Mouse (Mus musculus) cerebellum, postnatal 10 days (tissue): ENCODE results near the gene Mtmr10.

Experiments
- DNase-seq, 2 experiments: peaks; one replicate each; pipeline ENCODE4 v3.0.0; 2021; ENCODE audit warnings: mixed read lengths in 2 of 2

Gene Mtmr10

DNA sequence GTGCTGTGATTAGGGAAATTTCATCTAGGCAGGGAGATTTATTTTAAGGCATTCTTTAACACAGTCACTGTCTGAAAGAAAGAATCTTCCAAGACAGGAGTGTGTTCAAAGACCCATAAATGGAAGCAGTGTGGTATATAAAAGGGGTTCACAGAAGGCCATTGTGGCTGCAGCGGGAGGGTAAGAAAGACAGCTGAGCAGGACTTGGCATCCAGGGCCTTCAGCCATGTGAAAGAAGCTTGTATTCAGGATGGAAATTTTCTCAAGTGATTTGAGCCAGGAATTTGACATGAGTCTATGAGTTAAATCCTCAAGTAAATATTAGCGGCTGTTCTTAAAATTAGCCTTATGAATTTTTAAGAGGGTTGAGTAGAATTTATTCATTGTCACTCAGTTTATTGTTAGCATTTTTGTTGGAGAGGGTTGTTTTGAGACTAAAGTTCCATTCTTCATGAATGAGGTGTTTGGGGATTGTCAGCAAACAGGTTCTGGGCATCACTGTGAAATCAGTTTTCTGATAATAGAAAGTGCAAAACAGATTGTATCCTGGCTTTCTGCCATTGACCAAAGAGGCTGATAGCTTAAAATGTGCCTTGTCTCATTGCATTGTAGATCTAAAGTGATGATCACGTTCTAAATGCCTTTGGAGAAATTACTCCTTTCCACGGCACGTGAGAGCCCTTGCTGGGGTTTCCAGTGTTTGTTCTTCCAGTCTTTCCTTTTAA lies 9.0 kb downstream of the Mtmr10 start:
- DNase-seq = peak; percentile 17 to 34

GRCm38 (mm10) chr7:64310241-64310640 lies 22.8 kb downstream of the Mtmr10 start:
- DNase-seq = no peak

GRCm38 (mm10) chr7:64310756-64311155 lies 23.3 kb downstream of the Mtmr10 start:
- no peak for DNase-seq

GRCm38 (mm10) chr7:64312811-64313210 lies 25.4 kb downstream of the Mtmr10 start:
- DNase-seq = no peak

DNA sequence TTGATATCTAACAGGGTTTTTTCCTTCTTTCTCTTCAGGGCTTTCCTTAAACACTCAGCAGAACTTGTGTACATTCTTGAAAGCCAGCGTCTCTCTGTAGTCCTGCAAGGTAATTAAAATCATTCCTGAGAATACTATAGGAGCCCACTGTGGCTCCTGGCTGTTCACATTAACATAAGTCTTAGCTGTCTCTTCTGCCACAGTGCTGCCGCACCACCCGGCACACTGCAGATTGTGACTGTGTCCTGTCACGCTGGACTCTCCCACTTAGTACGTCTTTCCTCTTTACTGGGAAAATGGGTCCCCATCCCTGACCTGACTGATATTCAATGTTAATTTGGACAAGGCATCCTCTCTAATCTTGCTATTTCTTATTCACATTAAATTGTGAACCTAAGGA lies 33.7 kb downstream of the Mtmr10 start:
- no peak for DNase-seq

DNA sequence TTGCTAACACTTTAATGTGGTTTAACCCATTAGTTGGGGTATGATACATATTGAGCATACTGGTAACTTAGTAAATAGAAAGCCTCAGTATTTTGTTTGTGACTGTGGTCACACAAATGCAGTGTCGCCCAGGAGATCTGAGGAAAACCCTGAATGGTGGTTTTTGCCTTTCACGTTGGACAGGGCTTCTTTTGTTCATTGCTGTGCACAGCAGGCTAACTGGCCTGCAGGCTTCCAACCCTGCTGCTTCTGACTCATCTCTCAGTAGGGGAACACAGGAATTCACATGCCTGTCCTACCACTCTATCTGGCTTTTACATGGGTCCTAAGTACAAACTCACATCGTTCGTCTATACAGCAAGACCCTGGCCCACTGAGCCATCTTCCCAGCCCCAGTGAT lies 34.2 kb downstream of the Mtmr10 start:
- no peak for DNase-seq

DNA sequence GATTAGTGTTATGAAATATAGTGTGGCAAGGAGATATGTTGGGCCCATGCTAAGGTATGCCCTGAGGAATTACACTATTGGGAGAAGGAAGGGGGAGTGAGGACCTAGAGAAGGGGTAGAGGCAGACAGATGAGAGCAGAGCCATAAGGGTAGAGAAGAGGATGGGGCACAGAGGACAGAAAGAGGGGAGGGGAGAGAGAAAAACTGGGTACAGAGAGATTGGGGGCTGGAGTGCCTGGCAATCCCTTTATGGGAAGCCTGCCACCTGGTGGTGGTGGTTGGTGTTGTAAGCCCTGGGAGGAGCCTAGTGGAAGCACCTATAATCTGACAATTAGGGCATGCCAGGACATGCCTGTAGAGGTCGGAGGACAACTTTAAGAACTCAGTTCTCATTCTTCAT lies 39.4 kb downstream of the Mtmr10 start:
- peak; percentile 93 to 95 for DNase-seq

DNA sequence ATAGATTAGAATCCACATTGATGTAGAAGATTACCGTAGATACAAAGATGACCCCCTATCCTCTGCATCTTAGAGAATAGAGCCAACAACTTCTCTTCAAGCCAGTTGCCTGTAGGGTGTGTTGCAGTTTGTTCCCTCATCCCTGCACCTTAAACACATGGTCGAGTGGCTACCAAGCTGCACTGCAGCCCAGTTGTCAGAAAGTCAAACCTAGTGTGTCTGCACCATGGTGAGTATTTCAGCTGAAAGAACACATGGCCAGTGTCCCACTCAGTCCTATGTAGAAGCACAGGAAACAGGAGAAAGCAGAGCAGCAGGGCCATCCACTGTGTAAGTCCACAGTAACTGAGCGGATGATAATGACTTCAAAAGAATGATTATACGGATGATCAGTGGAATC lies 40.0 kb downstream of the Mtmr10 start:
- DNase-seq = no peak

DNA sequence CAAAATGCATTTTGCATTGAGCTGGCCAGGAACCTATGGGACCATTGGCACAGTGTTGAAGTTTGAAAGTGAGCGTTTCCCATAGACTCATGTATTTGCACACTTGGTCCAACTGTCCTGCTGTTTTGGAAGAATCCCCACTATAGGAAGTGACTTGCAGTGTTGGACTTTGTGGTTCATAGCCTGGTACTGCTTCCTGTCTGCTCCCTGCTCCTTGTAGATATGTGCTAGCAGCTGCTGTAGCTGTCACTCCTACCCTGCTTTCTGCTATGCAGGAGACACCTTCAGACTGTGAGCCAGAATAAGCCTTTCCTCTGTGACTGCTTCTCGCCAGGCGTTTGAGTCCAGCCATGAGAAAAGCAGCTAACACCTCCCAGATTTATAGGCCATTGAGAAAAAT lies 43.9 kb downstream of the Mtmr10 start:
- no peak for DNase-seq

DNA sequence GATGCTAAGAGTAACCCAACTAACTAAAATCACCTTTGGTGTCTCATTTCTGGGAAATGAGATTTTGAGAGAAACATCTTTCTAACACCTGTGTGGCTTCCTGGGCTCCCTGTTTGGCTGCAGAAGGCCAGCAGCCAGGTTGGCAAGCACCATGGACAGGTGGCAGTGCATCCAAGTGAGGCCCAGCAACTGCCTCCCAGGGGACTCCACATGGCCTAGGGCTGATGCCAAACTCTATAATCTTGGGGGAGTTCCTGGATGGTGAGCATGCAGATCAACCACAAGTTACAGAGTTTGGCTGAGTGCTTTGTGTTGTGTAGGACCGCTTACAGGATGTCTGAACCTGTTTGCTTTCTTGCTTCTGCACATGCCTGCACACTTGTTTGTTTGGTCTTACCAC lies 45.2 kb downstream of the Mtmr10 start:
- peak; percentile 50 to 61 for DNase-seq

DNA sequence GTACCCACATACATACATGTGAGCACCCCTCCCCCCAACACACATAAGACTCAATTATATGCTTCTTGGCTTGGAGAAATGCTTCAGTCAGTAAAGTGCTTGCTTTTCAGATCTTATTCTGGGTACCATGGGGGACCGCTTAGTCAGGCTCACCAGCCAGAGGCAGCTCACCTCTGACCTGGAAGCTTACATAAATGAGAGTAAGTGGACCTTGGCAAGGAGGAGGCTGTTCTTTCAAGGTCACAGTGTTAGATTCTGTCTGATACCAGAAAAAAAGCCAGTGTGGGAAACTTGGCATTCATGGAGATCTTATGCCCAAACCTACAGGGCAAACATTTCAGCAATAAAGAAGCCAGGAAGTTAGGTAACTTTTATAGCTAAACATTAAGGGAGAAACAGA lies 60.4 kb downstream of the Mtmr10 start:
- DNase-seq = no peak

DNA sequence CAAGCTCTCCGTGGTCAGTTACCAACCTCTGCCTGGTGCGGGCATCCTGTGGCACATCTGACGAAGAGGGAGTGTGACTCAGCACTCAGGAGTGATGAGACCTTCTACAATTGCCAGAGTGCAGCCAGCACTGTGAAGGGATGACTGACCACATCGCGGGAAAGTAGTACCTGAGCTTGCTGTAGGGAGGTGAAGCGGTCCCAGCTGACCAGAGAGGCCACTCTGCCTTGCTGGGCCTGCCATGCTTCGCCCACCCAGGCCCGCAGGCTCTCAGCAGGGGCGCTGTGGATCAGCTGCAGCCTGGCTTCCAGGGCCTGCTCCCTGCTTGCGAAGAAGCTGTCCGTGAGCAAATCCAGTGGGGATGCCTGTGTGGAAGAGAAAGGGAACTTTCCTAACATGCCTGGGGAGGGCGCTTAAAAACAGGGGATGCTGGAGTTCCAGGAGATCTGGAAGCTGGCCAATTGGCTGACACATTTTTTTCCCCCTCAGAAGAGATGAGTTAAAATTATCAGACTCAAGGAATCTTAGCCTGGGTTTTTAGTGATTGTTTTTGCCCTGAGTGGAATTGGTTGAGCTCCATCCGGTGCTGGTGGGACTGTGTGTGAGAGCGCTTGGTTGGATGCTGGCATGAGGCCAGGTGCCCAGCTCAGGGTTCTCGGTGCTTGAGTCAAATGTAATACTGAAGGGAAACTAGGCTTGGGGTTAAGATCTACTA lies 61.9 kb downstream of the Mtmr10 start:
- peak; percentile 70 to 72 for DNase-seq

DNA sequence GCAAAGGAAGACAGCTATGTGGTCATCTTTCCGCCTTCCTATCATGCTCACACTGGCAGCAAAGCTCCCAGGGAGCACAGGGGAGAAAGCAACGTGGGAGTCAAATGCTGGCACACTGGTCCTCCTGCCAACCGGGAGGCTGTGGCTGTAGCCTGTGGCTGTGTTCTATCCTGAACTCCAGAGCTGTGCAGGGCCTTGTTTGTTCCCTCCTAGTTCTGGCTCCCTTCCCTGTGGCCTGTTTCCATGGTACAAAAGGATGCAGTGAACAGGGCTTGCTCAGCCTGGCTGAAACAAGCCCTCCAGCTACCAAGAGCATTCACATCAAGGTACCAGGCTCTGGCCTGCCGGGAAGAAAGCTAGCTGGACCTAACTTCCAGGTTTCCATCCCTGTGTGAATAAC lies 63.6 kb downstream of the Mtmr10 start:
- peak; percentile 80 to 85 for DNase-seq

DNA sequence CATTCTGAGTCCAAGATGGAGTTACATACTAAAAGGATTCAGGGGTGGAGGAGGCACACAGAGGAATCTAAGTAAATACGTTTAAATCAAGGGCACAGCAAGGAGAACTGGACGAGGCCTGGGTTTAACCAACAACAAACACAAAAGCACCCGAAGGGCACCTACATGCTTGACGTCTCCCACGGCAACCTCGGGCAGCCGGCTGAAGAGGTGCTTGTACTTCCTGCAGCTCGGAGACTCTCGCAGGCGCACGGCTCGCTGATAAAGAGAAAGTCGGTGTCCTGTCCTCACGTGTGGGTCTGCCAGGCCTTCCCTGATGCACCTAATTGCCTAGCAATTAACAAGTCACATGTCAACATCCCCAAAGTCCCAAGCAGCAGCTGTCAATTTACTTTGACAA lies 66.8 kb downstream of the Mtmr10 start:
- DNase-seq = no peak

GRCm38 (mm10) chr7:64356661-64357060 lies 69.2 kb downstream of the Mtmr10 start:
- no peak for DNase-seq

GRCm38 (mm10) chr7:64357405-64357804 lies 70.0 kb downstream of the Mtmr10 start:
- DNase-seq = peak; percentile 75 to 83

DNA sequence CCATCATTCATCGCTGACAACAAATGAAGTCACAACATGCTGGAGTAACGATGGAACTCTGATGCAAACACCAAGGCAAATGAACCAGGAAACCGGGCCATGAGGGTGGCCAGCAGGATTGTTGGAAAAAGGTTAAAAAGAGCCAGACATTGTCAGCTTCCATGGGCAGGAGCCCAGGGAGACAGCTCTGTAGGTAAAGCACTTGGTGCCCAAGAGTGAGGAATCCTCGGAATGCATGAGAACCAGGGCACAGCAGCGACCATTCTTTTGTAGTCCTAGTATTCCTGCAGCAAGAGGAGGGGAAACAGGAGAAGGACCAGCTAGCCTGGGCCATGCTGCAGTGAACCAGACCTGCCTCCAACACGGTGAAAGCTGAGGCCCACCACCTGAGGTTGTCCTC lies 71.2 kb downstream of the Mtmr10 start:
- no peak for DNase-seq

DNA sequence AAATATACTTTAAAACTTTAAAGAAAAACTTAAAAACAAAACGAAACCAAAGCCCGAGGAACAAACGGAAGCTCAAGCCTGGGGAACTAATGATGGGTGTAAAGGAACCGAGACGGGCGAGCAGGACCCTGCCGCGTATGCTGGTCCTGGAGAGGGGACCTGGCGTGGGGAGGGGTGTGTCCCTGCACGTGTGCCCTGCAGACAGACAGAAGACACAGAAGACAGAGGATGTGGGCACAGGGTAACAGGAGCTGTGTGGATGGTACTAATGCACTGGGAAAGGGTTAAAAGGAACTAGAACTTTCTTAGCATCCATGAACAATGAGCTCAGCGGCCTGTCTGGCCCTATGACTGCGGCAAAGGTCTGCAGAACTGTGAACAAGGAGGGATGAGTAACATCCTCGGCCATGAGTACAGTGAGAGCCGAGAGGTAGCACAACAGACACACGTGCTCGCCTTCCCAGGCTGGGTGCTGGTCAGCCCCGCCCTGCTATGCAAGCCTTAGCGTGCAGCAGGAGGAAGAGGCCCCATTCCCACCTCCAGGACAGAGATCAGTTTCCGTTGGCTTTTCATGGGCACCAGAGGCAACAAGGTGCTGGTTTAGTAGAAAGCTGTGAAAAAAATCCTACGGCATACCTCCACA lies 72.6 kb downstream of the Mtmr10 start:
- no peak for DNase-seq

GRCm38 (mm10) chr7:64360586-64360945 lies 73.1 kb downstream of the Mtmr10 start:
- DNase-seq = peak in 1 of 2 experiments; percentile 41

- no peak for DNase-seq
These were observed 78.4 kb downstream of the Mtmr10 start for GRCm38 (mm10) chr7:64365863-64366262.

DNA sequence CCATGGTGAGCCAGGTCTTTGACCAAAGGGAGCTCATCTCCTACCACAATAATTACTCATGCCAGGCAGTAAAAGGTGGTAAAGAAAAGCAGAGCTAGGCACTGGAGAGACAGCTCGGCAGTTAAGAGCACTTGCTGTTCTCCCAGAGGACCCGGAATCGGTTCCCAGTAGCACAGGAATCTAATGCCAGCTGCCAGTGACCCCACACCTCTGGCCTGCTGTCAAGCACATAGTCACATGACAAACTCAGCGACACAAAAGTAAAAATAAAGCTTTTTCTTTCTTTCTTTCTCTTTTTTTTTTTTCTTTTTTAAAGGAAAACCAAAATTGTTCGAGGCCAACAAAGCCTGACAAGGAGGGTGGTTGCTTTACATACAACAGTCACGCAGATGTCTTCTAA lies 82.4 kb downstream of the Mtmr10 start:
- no peak for DNase-seq

DNA sequence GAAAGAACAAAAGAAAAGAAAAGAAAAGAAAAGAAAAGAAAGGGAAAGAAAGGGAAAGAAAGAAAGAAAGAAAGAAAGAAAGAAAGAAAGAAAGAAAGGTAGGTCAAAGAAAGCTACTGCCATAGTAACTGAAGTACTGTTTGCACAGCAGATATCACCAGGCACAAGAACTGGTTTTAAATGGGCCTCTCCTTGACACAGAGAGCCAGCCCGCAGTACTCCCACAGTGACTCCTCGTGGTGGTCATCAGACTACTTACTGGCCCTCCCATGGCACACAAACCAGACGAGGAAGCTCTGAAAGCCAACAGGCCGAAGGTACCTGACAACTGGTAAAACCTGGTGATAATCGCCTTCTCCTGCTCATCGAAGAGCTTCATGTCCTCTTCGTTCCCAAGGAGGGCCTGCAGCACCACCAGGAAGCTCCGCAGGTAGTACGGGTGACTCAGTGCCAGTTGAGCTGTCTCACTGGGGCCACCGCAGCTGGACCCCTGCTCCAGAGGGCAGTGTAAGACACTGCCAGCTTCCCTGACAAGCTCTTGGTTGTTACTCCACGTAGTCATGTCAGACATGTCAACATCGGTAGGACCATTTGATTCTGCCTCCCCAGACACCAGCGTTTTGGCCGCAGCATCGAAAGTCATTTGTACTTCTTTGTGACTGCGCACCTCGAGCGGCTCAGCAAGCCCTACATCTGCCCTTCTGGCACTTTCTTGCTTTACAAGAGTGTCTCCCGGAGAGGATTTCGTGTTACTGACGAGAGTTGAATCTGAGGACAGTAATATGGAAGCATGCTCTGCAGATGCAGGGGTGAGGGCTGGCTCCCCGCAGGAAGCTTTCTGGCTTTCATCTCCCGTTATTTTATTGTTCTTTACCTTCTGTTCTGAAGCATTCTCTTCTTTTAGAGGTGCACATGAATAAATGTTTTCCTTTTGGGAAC lies 84.8 kb downstream of the Mtmr10 start:
- DNase-seq = no peak
